Mouse (Mus musculus) bone marrow, adult 2 months (tissue): ENCODE results near the gene Lrrtm4. TPM values are rescaled to one million over a fixed set of nuclear protein-coding genes. Genes with fewer than 3 reads are reported as not detected.

ENCODE experiments used
- H3K27ac ChIP-seq: fragments of 200-500 bp; 2 replicates; pipeline ENCODE4 v1.5.1; 2012; ENCODE audit warnings: low read depth, mild to moderate bottlenecking, control low read depth, inconsistent platforms, low read length; ENCODE audit not compliant: control insufficient read depth, poor library complexity, insufficient read depth
- H3K4me1 ChIP-seq: fragments of 200-500 bp; 2 replicates; pipeline ENCODE4 v1.6.1; 2011; ENCODE audit warnings: low read length; ENCODE audit not compliant: control insufficient read depth, insufficient read depth
- H3K4me3 ChIP-seq: fragments of 200-500 bp; replicated peaks from 2 replicates; pipeline ENCODE3; 2011; ENCODE audit warnings: mild to moderate bottlenecking, low read depth, low read length, control low read depth; ENCODE audit not compliant: control insufficient read depth
- CTCF ChIP-seq: fragments of 200-500 bp; IDR thresholded peaks from 2 replicates; pipeline ENCODE4 v1.5.1; 2011; ENCODE audit warnings: low read length, control low read depth; ENCODE audit not compliant: control insufficient read depth, insufficient read depth
- POLR2A ChIP-seq: fragments of 200-500 bp; IDR thresholded peaks from 2 replicates; pipeline ENCODE4 v1.6.1; 2011; ENCODE audit warnings: low read depth, mild to moderate bottlenecking, control low read depth, low read length, borderline replicate concordance; ENCODE audit not compliant: control insufficient read depth
- WGBS: fragments of 180-500 bp; shearing (Covaris S2); methylation state at CpG from one replicate; pipeline ENCODE4 v1.1.7; 2018; 5-methylcytosine and 5-hydroxymethylcytosine counted together
- polyA plus RNA-seq: library from polyadenylated mRNA; stranded (reverse); fragments of >200 nt; gene quantifications from 2 replicates; pipeline ENCODE4 v1.2.4, GENCODE M21; 2011; ENCODE audit warnings: low replicate concordance; ENCODE audit not compliant: missing spikeins, insufficient read depth, insufficient read length

Gene Lrrtm4
- polyA plus RNA-seq, 1 experiment, result not detected

- TF ChIP-seq CTCF (no peak), POLR2A (no peak)
- 92% methylated on average over 4 of the region's 4 CpGs for WGBS
- Histone ChIP-seq H3K4me3 (no peak overlapping the region), H3K4me1 (no peaks in the 10 kb centered on the region), H3K27ac (no peak overlapping the region)
These were observed 645.4 kb downstream of the Lrrtm4 start for GRCm38 (mm10) chr6:80664039-80664438.

DNA sequence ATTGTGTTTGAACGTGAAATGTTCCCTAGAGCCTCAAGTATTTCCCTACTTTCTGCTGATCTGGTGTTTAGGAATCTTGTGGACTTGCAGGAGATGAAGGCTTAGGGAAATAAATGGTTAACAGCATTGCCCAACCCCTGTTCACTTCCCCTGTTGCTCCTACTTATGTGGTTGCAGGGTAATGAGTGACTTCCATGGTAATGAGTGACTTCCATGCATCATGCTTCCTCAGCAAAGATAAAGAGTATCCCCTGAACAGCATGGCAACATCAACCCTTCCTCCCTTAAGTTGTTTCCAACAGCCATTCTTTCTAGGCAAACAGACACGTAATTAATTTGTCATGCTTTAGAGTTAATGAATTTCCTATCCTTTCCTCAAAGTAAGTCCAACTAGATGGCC is 685.5 kb downstream of the Lrrtm4 start:
- H3K4me3 ChIP-seq, result no peak overlapping the region
- 67% methylated on average over 2 of the region's 2 CpGs for WGBS
- no peak overlapping the region for H3K27ac ChIP-seq
- TF ChIP-seq POLR2A (no peak), CTCF (no peak)
- no peaks in the 10 kb centered on the region for H3K4me1 ChIP-seq

DNA sequence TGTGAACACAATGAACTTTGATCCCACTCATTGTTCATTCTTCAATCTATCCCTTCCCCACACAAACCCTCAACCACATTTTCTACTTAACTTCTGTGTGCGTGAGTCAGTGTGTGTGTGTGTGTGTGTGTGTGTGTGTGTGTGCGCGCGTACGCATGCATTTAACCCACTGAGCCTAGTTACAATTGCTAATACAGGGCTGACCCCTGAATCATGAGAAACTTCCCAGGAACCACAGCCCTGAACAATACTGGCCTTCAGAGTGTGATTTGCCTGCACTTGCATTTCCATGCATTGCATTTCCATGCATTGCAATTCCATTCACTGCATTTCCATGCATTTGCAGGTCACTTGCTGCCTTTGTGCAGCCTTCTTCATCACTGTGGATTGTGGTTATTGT is 701.8 kb downstream of the Lrrtm4 start:
- no peaks in the 10 kb centered on the region for H3K4me1 ChIP-seq
- 76% methylated on average over 5 of the region's 5 CpGs for WGBS
- TF ChIP-seq POLR2A, result no peak
- TF ChIP-seq CTCF, result no peak
- H3K27ac ChIP-seq, result no peak overlapping the region
- H3K4me3 ChIP-seq, result no peak overlapping the region

DNA sequence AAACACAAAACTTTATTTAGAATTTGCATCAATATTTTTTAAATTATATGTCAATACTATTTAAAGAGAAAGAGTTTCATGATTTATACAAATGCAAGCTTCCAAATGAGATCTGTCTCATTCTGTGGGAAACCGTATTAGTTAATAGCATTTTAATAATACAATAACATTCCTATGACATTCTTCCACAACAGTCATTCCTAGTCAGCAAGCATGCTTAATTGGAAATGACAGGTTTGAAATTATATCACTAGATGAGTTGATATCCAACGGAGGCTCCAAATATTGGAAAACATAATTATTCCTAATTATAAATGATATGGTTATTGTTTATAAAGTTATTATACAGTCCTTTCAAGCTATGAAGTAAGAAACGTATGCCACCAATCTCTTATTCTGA is 714.7 kb downstream of the Lrrtm4 start:
- TF ChIP-seq CTCF (no peak), POLR2A (no peak)
- no peak overlapping the region for H3K27ac ChIP-seq
- no peak overlapping the region for H3K4me3 ChIP-seq
- no peaks in the 10 kb centered on the region for H3K4me1 ChIP-seq
- WGBS, result 81% methylated on average over 3 of the region's 3 CpGs

GRCm38 (mm10) chr6:80750769-80751168 is 732.1 kb downstream of the Lrrtm4 start:
- 64% methylated on average over 2 of the region's 2 CpGs for WGBS
- Histone ChIP-seq H3K4me3 (no peak overlapping the region), H3K4me1 (no peaks in the 10 kb centered on the region), H3K27ac (no peak overlapping the region)
- TF ChIP-seq CTCF, result no peak
- no peak for TF ChIP-seq POLR2A

DNA sequence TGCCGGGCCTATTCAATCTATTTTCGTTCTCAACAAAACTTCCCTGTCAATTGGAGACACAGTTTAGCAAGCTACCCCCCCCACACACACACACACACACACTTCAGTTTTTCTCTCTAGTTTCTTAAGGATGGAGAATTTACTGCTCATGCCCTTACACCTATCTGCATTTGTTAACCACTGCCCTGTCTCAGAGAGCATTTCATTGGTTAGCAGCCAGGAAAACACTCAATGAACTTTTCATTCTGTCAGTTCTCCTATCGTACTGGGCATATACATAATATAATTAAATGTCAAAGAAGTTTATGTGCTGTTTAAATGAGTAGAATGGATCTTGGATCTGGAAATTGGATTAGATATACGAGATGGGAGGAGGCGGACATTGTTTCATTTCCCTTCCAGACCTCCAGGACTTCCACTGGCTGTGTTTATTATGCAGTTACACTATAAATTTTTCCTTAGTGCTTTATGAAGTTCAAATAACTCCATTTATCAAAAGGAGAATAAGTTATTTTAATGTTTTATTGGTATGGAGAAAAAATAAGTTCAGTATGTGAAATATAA is 742.0 kb downstream of the Lrrtm4 start:
- no peak overlapping the region for H3K27ac ChIP-seq
- H3K4me3 ChIP-seq, result no peak overlapping the region
- TF ChIP-seq CTCF, result no peak
- TF ChIP-seq POLR2A, result no peak
- H3K4me1 ChIP-seq, result no peaks in the 10 kb centered on the region
- 62% methylated on average over 5 of the region's 5 CpGs for WGBS

DNA sequence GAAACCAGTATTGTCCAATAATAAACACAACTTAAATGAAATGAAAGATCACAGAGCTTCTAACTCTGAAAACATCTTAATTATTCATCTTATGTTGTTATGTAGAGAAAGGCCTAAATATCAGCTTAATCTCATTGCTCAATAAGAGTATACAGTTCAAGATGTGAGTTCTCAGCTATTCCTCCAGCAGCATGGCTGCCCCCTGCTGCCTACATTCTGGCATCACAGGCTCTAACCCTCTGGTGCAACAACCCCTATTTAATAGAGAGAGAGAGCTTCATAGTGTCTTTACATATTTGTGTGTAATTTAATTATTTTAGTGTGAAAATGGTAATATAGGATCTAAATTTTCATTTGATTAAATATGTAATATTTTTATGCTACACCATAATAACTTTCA is 767.6 kb downstream of the Lrrtm4 start:
- Histone ChIP-seq H3K27ac (no peak overlapping the region), H3K4me1 (no peaks in the 10 kb centered on the region), H3K4me3 (no peak overlapping the region)
- no peak for TF ChIP-seq POLR2A
- TF ChIP-seq CTCF, result no peak

DNA sequence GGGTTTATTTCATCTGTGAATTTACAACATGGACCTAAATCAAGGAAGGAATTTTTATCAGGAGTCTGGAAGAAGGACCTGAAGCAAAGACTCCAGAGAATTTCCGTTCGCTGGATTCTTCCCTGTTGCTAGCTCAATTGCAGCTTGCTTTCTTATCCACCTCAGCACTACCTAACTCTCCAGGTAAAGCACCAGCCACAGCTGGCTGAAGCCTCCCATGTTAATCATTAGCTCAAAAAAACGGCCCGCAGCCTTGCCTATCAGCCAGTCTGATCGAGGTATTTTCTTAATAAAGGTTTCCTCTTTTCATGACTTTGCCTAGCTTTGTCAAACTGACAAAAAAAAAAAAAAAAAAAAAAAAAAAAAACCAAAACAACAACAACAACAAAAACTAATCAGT is 805.1 kb downstream of the Lrrtm4 start:
- Histone ChIP-seq H3K27ac (no peak overlapping the region), H3K4me3 (no peak overlapping the region), H3K4me1 (no peaks in the 10 kb centered on the region)
- no peak for TF ChIP-seq POLR2A
- TF ChIP-seq CTCF, result no peak
- WGBS, result 82% methylated on average over 5 of the region's 5 CpGs

DNA sequence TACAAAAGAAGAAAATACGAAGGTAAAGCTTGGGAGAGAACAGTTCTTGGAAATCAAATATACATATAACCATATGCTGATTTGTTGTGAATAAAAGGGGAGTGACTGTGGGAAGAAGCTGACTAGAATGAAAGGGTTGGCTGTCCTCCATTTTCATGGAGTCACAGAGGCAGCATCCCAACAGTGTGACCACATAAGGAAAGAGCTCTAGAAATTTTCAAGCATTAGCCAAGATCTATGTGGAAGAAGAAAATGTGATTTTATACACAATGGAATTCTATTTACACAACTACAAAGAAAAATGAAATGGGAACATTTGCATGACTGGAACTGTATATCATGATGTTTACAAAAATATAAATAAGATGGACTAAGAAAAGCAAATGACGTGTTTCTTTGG is 821.1 kb downstream of the Lrrtm4 start:
- WGBS, result 71% methylated on average over 2 of the region's 2 CpGs
- Histone ChIP-seq H3K4me1 (no peaks in the 10 kb centered on the region), H3K27ac (no peak overlapping the region), H3K4me3 (no peak overlapping the region)
- TF ChIP-seq POLR2A, result no peak
